Mouse (Mus musculus) heart, embryonic 16.5 days (tissue): ENCODE measurements around the gene Siah1a. TPM values are rescaled to one million over a fixed set of nuclear protein-coding genes. Genes with fewer than 3 reads are reported as not detected.

Experiments used
- ATAC-seq: fragments of 200-750 bp; cut with Nextera tagmentation; replicated peaks from 2 replicates; pipeline ENCODE4 v1.8.0; 2017; ENCODE audit warnings: moderate number of reproducible peaks; ENCODE audit not compliant: insufficient read depth, low FRiP score; ENCODE audit errors: extremely low read depth
- H3K27ac ChIP-seq: fragments of 300-500 bp; sonication (generic); 2 replicates; pipeline ENCODE4 v1.5.1; 2014; ENCODE audit warnings: mild to moderate bottlenecking, low read length, control low read depth, moderate library complexity
- H3K27me3 ChIP-seq: fragments of 300-500 bp; sonication (generic); 2 replicates; pipeline ENCODE4 v1.6.1; 2014; ENCODE audit warnings: low read length, mixed read lengths; ENCODE audit not compliant: control insufficient read depth, insufficient read depth
- H3K36me3 ChIP-seq: fragments of 300-500 bp; sonication (generic); 2 replicates; pipeline ENCODE4 v1.6.1; 2014; ENCODE audit not compliant: control insufficient read depth, insufficient read depth
- H3K4me1 ChIP-seq: fragments of 300-500 bp; sonication (generic); 2 replicates; pipeline ENCODE4 v1.6.1; 2014; ENCODE audit warnings: low read length, mixed read lengths; ENCODE audit not compliant: control insufficient read depth, insufficient read depth
- H3K4me2 ChIP-seq: fragments of 300-500 bp; sonication (generic); 2 replicates; pipeline ENCODE4 v1.6.1; 2014; ENCODE audit warnings: low read depth, mild to moderate bottlenecking, control low read depth, low read length
- H3K4me3 ChIP-seq: fragments of 300-500 bp; sonication (generic); 2 replicates; pipeline ENCODE4 v1.5.1; 2014; ENCODE audit warnings: mild to moderate bottlenecking, control low read depth, low read length
- H3K9ac ChIP-seq: fragments of 300-500 bp; sonication (generic); 2 replicates; pipeline ENCODE4 v1.6.1; 2014; ENCODE audit warnings: low read length, control low read depth
- H3K9me3 ChIP-seq: fragments of 300-500 bp; sonication (generic); replicated peaks from 2 replicates; pipeline ENCODE4 v1.6.1; 2016; ENCODE audit warnings: low read length; ENCODE audit not compliant: control insufficient read depth
- WGBS: fragments of 180-500 bp; shearing (Covaris S2); extraction: QIAGEN DNeasy Blood & Tissue Kit; methylation state at CpG from one replicate; pipeline ENCODE4 v1.1.7; 2014; 5-methylcytosine and 5-hydroxymethylcytosine counted together
- polyA plus RNA-seq: library from polyadenylated mRNA; unstranded; fragments of >200 nt; fragmentation: Nextera tagmentation; extraction: Ambion mirVana; gene quantifications from 2 replicates; pipeline ENCODE4 v1.2.1, GENCODE M21; 2015

Gene Siah1a
- polyA plus RNA-seq, 1 experiment from 2014 or later = 30.0 TPM

DNA sequence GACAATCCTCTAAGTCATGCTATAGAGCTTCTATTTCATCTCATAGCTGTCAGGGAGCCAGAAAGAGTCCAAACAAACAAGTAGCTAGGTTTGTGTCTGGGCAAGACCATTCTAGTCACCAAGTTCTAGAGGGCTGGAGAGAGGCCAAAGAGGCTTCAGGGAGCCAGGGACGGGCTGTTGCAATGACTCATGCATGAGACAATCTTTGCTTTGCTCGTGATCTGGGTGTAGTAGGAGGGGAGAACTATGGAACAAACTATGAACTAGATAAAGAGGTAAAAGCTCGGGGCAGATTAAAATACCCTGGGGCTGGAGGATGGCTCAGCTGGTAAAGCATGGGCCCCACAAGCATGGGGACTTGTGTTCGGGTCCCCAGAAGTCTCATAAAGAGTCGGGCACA is 22.8 kb upstream of the Siah1a start:
- no peaks in the 10 kb centered on the region for H3K27me3 ChIP-seq
- H3K9me3 ChIP-seq = no peaks in the 10 kb centered on the region
- H3K4me1 ChIP-seq = peaks cover 17% of the 10 kb centered on the region
- peak; percentile 72; the same call in 1 of the 2 replicates for ATAC-seq
- no peak overlapping the region for H3K4me3 ChIP-seq
- WGBS = 38% methylated on average over 5 of the region's 5 CpGs
- no peaks in the 10 kb centered on the region for H3K36me3 ChIP-seq
- no peak overlapping the region; the same call in 1 of the 2 replicates for H3K27ac ChIP-seq
- H3K9ac ChIP-seq = no peak overlapping the region
- no peak overlapping the region for H3K4me2 ChIP-seq

DNA sequence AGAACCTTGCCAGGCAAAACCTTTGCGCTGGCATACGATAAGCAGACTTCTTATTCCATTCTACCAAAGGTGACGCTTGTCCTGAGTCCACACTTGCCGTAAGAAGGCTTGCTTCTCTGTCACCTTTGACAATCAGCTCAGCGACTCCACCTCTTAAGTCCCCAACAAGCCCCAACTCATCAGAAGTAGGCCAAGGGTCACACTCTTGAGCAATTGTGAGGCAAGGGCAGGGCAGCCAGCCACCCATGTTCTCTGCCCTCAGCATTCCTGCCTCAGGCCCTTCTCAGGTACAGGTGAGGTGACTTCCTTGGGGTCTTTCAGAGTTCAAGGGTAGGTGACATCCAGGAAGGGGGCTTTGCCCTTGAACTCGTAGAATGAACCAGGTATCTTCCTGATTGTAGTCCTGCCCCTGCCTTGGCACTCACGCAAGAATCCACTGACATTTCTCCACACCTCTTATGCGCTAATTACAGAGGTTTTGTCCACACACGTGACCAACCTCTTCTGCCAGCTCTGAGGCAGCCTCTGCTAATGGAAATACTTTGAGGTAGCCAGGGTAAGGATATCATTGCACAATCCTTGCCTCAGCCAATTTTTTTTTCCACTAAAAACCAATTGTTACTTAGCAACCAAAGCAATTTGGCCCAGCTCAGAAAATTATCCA is 20.9 kb upstream of the Siah1a start:
- WGBS = 78% methylated on average over 9 of the region's 9 CpGs
- no peak overlapping the region for H3K27ac ChIP-seq

DNA sequence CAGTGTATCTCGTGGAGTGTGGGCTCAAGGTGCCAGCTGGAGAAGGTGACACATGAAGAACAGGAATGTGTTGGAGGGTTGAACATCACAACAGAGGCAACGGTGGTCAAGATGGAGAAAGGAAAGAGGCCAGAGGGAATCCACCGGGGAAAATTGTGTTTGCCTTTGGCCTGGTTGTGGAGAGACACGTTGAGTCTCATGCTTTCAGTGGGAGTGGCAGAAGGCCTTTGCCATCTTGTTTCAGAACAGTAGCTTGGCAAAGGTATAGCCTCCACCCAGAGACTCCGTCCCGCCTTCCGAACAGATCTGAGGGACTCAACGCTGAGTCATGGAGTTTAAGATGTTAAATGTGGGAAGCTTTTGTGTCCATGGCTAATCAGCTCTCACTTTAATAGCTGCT is 19.9 kb upstream of the Siah1a start:
- Histone ChIP-seq H3K36me3 (no peaks in the 10 kb centered on the region), H3K9ac (no peak overlapping the region), H3K4me1 (peaks cover 17% of the 10 kb centered on the region), H3K27ac (no peak overlapping the region), H3K27me3 (no peaks in the 10 kb centered on the region), H3K9me3 (no peaks in the 10 kb centered on the region), H3K4me2 (no peak overlapping the region), H3K4me3 (no peak overlapping the region)
- WGBS = 83% methylated on average over 8 of the region's 8 CpGs
- no peak for ATAC-seq

More for the DNA sequence above, 20.9 kb upstream of the Siah1a start:
- Histone ChIP-seq H3K9me3 (no peaks in the 10 kb centered on the region), H3K4me3 (no peak overlapping the region), H3K27me3 (no peaks in the 10 kb centered on the region), H3K9ac (no peak overlapping the region), H3K36me3 (no peaks in the 10 kb centered on the region), H3K4me2 (no peak overlapping the region), H3K4me1 (peaks cover 17% of the 10 kb centered on the region)
- ATAC-seq = no peak

DNA sequence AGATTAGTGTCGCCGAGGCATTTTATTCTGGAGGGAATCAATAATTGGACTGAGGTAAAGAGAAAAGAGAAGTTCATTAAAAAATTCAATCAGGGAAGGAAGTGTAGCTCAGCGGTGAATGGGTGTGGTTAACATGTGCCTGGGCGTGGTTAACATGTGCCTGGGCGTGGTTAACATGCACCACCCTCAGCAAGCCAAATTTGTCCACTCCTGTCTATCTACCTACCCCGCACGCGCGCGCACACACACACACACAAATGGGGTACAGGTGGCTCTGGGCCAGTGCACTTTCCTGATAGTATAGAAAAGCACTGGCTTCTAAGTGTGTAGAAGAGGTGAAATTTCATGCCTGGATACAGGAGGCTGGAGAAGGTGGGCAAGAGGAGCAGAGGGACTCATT is 19.4 kb upstream of the Siah1a start:
- Histone ChIP-seq H3K27ac (no peak overlapping the region), H3K4me1 (peaks cover 13% of the 10 kb centered on the region), H3K9me3 (no peaks in the 10 kb centered on the region), H3K36me3 (no peaks in the 10 kb centered on the region), H3K27me3 (no peaks in the 10 kb centered on the region), H3K9ac (no peak overlapping the region), H3K4me3 (no peak overlapping the region), H3K4me2 (no peak overlapping the region)
- ATAC-seq = no peak
- WGBS = 87% methylated on average over 10 of the region's 10 CpGs

- H3K9ac ChIP-seq = no peak overlapping the region
- no peak for ATAC-seq
- no peaks in the 10 kb centered on the region for H3K36me3 ChIP-seq
- no peaks in the 10 kb centered on the region for H3K9me3 ChIP-seq
- 70% methylated on average over 5 of the region's 5 CpGs for WGBS
- H3K4me1 ChIP-seq = peaks cover 6% of the 10 kb centered on the region; the same call in 1 of the 2 replicates
- no peak overlapping the region for H3K4me2 ChIP-seq
- no peak overlapping the region for H3K4me3 ChIP-seq
- no peak overlapping the region for H3K27ac ChIP-seq
- H3K27me3 ChIP-seq = no peaks in the 10 kb centered on the region
These were observed 17.1 kb upstream of the Siah1a start for GRCm38 (mm10) chr8:86762806-86763205.

DNA sequence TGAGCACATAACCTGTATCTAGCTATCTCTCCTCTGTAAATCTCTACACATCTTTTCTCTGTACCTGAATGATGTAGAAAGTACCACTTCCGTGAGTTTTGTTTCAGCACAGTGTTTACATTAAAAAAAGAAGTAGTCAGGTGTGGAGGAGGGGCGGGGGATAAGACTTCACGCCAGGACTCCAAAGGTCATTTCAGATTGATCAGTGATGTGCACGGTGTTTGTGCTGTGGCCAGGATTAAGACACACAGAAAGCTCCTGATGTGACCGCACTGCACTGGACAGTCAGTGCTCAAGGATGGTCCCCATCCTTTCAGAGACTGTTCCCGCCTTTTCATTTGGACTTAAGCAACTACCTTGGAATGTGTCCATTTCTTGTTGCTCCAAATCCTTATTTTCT is 15.0 kb upstream of the Siah1a start:
- H3K27ac ChIP-seq = no peak overlapping the region
- H3K4me3 ChIP-seq = no peak overlapping the region
- H3K9ac ChIP-seq = no peak overlapping the region
- ATAC-seq = no peak
- H3K4me2 ChIP-seq = no peak overlapping the region
- 75% methylated on average over 6 of the region's 6 CpGs for WGBS
- H3K27me3 ChIP-seq = no peaks in the 10 kb centered on the region
- no peaks in the 10 kb centered on the region for H3K9me3 ChIP-seq
- no peaks in the 10 kb centered on the region; the same call in 1 of the 2 replicates for H3K4me1 ChIP-seq
- no peaks in the 10 kb centered on the region for H3K36me3 ChIP-seq

DNA sequence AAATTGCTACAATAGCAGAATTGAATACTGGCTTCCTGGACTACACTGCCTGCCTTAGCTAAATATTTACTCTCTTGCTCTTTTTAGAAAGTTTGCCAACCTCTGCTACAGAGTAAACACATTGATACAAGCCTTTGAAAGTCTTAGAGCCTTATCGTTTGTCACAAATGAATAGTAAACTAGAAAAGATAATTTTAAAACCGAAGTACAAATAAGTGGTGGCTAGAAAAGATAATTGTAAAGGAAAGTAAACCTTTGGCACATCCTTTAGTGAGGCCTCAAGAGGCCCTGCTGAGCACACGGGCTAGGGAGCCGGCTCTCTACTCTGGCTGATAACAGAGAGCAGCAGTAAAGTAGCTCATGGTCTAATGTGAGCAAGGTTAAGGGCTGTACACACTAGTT is 13.4 kb upstream of the Siah1a start:
- H3K27ac ChIP-seq = no peak overlapping the region
- H3K9me3 ChIP-seq = no peaks in the 10 kb centered on the region
- H3K4me2 ChIP-seq = no peak overlapping the region
- H3K9ac ChIP-seq = no peak overlapping the region
- H3K27me3 ChIP-seq = no peaks in the 10 kb centered on the region
- no peak overlapping the region for H3K4me3 ChIP-seq
- no peak for ATAC-seq
- no peaks in the 10 kb centered on the region; the same call in 1 of the 2 replicates for H3K4me1 ChIP-seq
- no peaks in the 10 kb centered on the region for H3K36me3 ChIP-seq
- WGBS = 27% methylated on average over 4 of the region's 4 CpGs

DNA sequence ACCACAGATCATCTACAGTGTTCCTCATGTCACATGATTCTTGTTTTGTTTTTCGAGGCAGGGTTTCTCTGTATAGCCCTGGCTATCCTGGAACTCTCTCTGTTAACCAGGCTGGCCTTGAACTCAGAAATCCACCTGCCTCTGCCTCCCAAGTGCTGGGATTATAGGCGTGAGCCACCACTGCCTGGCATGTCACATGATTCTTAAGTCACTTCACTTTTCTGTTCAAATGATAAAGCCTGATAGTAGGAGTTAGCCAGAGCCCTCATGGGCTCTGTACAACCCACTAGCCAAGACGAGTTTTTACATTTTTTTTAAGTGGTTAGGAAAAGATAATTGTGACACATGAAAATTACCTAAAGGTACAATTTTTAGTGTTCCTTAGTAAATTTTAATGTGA is 12.9 kb upstream of the Siah1a start:
- Histone ChIP-seq H3K9ac (no peak overlapping the region), H3K27me3 (no peaks in the 10 kb centered on the region), H3K27ac (no peak overlapping the region), H3K4me1 (no peaks in the 10 kb centered on the region; the same call in 1 of the 2 replicates), H3K4me3 (no peak overlapping the region), H3K9me3 (no peaks in the 10 kb centered on the region), H3K36me3 (no peaks in the 10 kb centered on the region), H3K4me2 (no peak overlapping the region)
- 71% methylated on average over 3 of the region's 3 CpGs for WGBS
- no peak for ATAC-seq

DNA sequence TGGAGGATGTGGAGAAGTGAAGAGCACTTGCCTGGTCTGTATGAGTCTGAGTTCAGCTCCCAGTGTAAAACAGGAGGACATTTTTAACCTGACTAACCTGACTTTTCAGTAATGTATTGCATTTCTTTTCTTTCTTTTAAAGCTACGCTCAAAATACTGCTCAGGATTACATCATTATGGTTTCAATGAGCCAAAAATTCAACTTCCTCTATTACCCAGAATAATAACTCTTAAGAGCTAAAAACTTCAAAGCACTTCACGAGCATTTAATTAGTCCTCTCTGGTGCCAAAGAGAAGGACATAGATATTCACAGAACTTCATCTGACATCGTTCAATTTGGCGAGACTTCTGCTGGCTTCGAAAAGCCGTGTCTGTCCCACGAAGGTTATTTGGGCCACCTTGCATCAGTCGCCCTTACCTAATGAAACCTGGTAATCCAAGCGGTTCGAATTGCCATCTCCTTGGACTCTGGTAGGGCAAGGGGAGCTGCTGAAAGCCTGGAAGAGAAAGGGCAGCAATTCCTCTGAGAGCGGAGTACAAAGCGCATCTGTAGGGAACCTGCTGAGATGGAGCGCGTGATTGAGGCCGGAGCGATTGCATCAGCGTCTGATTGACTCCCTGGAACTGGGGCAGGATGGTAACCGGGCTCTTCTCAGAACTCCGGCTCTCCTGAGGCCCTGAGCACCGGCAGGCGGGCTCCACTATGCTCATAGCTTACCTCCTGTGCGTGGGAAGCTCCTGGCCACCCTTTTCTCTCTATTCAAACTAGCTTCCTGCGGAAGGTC is 11.4 kb upstream of the Siah1a start:
- H3K27me3 ChIP-seq = no peaks in the 10 kb centered on the region
- 0 out of 2 replicates have a peak overlapping the region, but pooled peaks have one; percentile 29 for H3K9ac ChIP-seq
- ATAC-seq = no peak; the same call in 1 of the 2 replicates
- H3K4me2 ChIP-seq = peak overlapping the region; percentile 42
- no peaks in the 10 kb centered on the region for H3K36me3 ChIP-seq
- 36% methylated on average over 23 of the region's 23 CpGs for WGBS
- H3K4me3 ChIP-seq = no peak overlapping the region
- peak overlapping the region; percentile 54 for H3K27ac ChIP-seq
- no peaks in the 10 kb centered on the region for H3K9me3 ChIP-seq
- no peaks in the 10 kb centered on the region; the same call in 1 of the 2 replicates for H3K4me1 ChIP-seq
